Mouse (Mus musculus) testis, adult 2 months (tissue): Measurements from ENCODE around the gene Map2k3.

Experiments used
- CTCF ChIP-seq: fragments of 200-500 bp; IDR thresholded peaks from 2 replicates; pipeline ENCODE4 v1.5.1; 2012; ENCODE audit warnings: low read depth, mild to moderate bottlenecking, inconsistent platforms, low read length, moderate library complexity; ENCODE audit not compliant: control insufficient read depth, insufficient read depth, insufficient replicate concordance
- POLR2A ChIP-seq: fragments of 200-500 bp; IDR thresholded peaks from 2 replicates; pipeline ENCODE4 v1.6.1; 2012; ENCODE audit warnings: low read depth, mild to moderate bottlenecking, inconsistent platforms, low read length, moderate library complexity; ENCODE audit not compliant: control insufficient read depth

- TF ChIP-seq POLR2A, result no peak
- TF ChIP-seq CTCF, result no peak
These were observed 45.3 kb downstream of the Map2k3 start for GRCm38 (mm10) chr11:60977153-60977552.
